Mouse (Mus musculus) testis, postnatal 14 days (tissue): ENCODE measurements around the gene Wdfy1.

Experiments used
- DNase-seq: peaks from one replicate; pipeline ENCODE4 v3.0.0; 2021; ENCODE audit warnings: low spot score

Wdfy1 gene

GRCm38 (mm10) chr1:79775927-79776458 lies at the start of gene Wdfy1, which contains the start of gene Mrpl44:
Gene Wdfy1, minus strand, starts transcription at chr1:79776143.
Gene Mrpl44, plus strand, starts transcription at chr1:79776018.
- peak; percentile 94 for DNase-seq

GRCm38 (mm10) chr1:79823951-79824633 lies 48.1 kb upstream of the Wdfy1 start:
- DNase-seq, result no peak

GRCm38 (mm10) chr1:79822806-79823525 lies 47.0 kb upstream of the Wdfy1 start:
- no peak for DNase-seq

- DNase-seq, result no peak
Observed at GRCm38 (mm10) chr1:79819296-79819879, 43.4 kb upstream of the Wdfy1 start.

GRCm38 (mm10) chr1:79815446-79815845 lies 39.5 kb upstream of the Wdfy1 start:
- DNase-seq, result no peak

GRCm38 (mm10) chr1:79809447-79809846 lies 33.5 kb upstream of the Wdfy1 start:
- DNase-seq, result no peak

- no peak for DNase-seq
Observed at GRCm38 (mm10) chr1:79806865-79807264, 30.9 kb upstream of the Wdfy1 start.

GRCm38 (mm10) chr1:79803614-79804013 lies 27.7 kb upstream of the Wdfy1 start:
- DNase-seq, result no peak

GRCm38 (mm10) chr1:79802858-79803427 lies 27.0 kb upstream of the Wdfy1 start:
- DNase-seq, result peak; percentile 17

GRCm38 (mm10) chr1:79797084-79797483 lies 21.1 kb upstream of the Wdfy1 start:
- DNase-seq, result no peak

GRCm38 (mm10) chr1:79786267-79786927 lies 10.5 kb upstream of the Wdfy1 start:
- no peak for DNase-seq

- no peak for DNase-seq
Observed at GRCm38 (mm10) chr1:79782433-79782832, 6.5 kb upstream of the Wdfy1 start.

GRCm38 (mm10) chr1:79778011-79778410 lies 2.1 kb upstream of the Wdfy1 start:
- DNase-seq, result no peak

GRCm38 (mm10) chr1:79774164-79774780 lies 1.7 kb downstream of the Wdfy1 start:
- DNase-seq, result no peak

- no peak for DNase-seq
Observed at GRCm38 (mm10) chr1:79768231-79768630, 7.7 kb downstream of the Wdfy1 start.

- DNase-seq, result no peak
Observed at GRCm38 (mm10) chr1:79764483-79764882, 11.5 kb downstream of the Wdfy1 start.

GRCm38 (mm10) chr1:79764031-79764430 lies 11.9 kb downstream of the Wdfy1 start:
- no peak for DNase-seq

- DNase-seq, result no peak
Observed at GRCm38 (mm10) chr1:79762282-79763250, 13.4 kb downstream of the Wdfy1 start.

GRCm38 (mm10) chr1:79761917-79762271 lies 14.0 kb downstream of the Wdfy1 start:
- DNase-seq, result no peak
